Mouse (Mus musculus): ENCODE results near the gene Asxl2.
"Not testable (repeated sequence)": the region's sequence is repeated elsewhere in the genome, so short reads cannot be mapped to it uniquely, and the experiment has no call there.

Asxl2 gene

GRCm38 (mm10) chr12:3426530-3427034, at the start of gene Asxl2:
Asxl2 (plus strand) TSS chr12:3426857.
- in situ Hi-C loops (cut with MboI; ENCODE audit: low sequenced_read_pairs): no loop called here

GRCm38 (mm10) chr12:3377190-3377589, 49.5 kb upstream of the Asxl2 start:
- in situ Hi-C loops (cut with MboI; ENCODE audit: low sequenced_read_pairs): no loop called here

DNA sequence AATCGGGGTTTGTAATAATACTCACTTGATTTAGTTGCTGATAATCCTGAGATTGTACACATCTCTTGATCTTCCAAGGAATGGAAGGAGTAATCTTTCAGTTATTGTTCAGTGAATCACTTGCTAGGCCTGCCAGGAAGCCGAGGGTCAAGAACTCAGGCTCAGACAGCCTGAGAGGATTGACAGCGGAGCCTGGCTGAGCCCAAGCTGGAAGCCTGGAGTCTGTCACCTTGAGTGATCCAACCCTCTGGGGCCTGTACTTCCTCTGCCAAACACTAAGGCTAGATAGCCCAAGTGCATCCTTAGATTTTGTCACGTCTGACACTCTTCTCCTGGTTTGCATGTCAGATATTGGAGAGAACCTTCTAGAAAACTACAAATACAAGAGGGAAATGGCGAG, 48.9 kb upstream of the Asxl2 start:
- in situ Hi-C loops (cut with MboI; ENCODE audit: low sequenced_read_pairs): no loop called here

DNA sequence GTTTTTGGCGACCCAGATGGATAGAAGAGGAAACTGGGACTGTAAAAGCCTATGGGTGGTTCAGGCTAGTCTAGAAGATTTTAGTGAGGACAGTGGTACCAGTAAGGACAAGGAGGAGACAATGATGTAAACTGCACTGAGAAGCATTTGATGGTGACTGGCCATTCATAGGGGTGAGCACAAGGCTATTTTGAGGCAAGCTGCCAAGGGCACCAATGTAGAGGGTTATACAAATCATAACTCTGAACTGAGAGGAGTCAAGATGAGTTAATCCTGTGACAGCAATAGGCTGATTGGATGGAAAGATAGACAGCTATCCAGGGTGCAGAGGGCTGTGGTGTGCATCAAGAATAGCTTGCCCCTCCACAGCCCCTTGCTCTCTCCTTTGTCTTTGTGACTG, 41.8 kb upstream of the Asxl2 start:
- in situ Hi-C loops (cut with MboI; ENCODE audit: low sequenced_read_pairs): no loop called here

- in situ Hi-C loops (cut with MboI; ENCODE audit: low sequenced_read_pairs): no loop called here
These were observed 41.4 kb upstream of the Asxl2 start for GRCm38 (mm10) chr12:3385271-3385670.

DNA sequence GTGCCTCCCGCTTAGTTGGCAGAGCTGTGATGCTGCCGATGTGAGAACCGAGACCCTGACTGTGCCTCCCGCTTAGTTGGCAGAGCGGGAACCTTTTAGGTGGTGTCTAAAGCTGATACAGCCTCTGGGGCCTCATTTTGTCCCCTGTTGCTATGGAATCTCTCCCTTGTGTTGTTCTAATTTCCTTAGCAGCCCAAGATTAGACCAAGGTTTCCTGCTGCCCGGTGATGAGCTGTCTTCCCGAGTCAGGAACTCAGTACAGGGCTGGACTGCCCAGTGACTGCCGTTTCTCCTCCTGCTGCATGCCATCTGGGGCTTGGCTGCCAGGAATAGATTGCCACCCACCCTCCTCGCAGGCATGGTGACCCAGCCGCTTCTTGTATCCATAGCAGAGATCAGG, 40.7 kb upstream of the Asxl2 start:
- in situ Hi-C loops (cut with MboI; ENCODE audit: low sequenced_read_pairs): no loop called here

- in situ Hi-C loops (cut with MboI; ENCODE audit: low sequenced_read_pairs): no loop called here
These were observed 38.8 kb upstream of the Asxl2 start for GRCm38 (mm10) chr12:3387891-3388290.

GRCm38 (mm10) chr12:3389394-3389793, 37.3 kb upstream of the Asxl2 start:
- in situ Hi-C loops (cut with MboI; ENCODE audit: low sequenced_read_pairs): no loop called here

- in situ Hi-C loops (cut with MboI; ENCODE audit: low sequenced_read_pairs): no loop called here
These were observed 36.6 kb upstream of the Asxl2 start for GRCm38 (mm10) chr12:3390071-3390470.

GRCm38 (mm10) chr12:3390577-3391262, 35.9 kb upstream of the Asxl2 start:
- in situ Hi-C loops (cut with MboI; ENCODE audit: low sequenced_read_pairs): no loop called here

DNA sequence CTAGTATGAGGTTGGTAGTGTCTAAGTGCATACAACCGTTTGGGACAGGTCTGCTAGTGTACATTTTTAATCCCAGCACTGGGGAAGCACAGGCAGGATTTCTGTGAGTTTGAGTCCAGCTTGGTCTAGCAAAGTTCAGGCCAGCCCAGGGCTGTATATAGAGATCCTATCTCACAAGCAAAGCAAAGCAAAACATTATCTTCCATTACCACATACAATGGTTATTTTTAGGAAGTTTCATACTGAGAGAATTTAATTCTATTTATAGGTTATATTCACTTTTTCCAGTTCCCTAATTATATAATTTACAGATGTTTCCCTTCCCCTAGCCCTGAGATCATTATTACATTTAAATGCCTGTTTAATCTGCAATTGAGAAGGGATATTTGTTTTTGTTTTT, 35.4 kb upstream of the Asxl2 start:
- in situ Hi-C loops (cut with MboI; ENCODE audit: low sequenced_read_pairs): no loop called here

DNA sequence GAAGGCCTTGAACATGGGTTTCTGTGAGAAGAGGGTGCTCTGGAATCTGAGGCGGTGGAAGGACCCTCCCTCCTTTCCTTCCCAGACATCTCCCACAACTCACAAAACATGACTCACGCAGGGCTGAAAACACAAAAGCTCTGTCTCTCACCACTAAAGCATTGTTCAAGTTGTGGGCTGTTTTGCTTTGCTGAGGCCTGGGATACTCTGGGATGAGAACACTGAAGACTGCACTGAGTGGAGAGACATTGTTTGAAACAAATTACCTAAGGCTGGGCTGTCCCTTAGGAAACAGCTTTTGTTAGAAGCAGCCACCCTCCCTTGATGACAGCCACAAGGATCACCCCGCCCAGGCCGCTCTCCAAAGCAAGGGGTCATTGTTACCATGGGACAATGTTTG, 33.5 kb upstream of the Asxl2 start:
- in situ Hi-C loops (cut with MboI; ENCODE audit: low sequenced_read_pairs): no loop called here

GRCm38 (mm10) chr12:3396931-3397330, 29.7 kb upstream of the Asxl2 start:
- in situ Hi-C loops (cut with MboI; ENCODE audit: low sequenced_read_pairs): no loop called here

- in situ Hi-C loops (cut with MboI; ENCODE audit: low sequenced_read_pairs): not testable (repeated sequence)
These were observed 21.0 kb upstream of the Asxl2 start for GRCm38 (mm10) chr12:3405662-3406061.

GRCm38 (mm10) chr12:3406585-3406984, 20.1 kb upstream of the Asxl2 start:
- in situ Hi-C loops (cut with MboI; ENCODE audit: low sequenced_read_pairs): no loop called here

GRCm38 (mm10) chr12:3414956-3415355, 11.7 kb upstream of the Asxl2 start:
- in situ Hi-C loops (cut with MboI; ENCODE audit: low sequenced_read_pairs): no loop called here

DNA sequence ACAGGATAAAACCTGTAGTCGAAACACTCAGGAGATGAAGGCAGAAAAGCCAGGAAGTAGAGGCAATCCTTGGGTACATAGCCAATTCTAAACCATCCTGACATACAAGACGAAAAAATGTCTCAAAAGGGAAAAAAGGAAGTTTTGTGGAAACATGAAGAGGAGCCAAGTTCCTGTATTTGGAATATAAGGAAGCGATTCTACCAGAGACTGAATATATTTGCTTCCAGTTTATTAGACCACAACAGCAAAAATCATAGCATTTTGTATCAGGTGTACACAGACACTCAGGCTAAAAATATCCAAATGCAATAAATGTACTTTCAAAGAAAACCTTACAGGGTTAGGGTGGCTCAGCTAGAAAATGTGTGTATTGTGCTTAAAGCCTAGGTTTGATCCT, 7.9 kb upstream of the Asxl2 start:
- in situ Hi-C loops (cut with MboI; ENCODE audit: low sequenced_read_pairs): no loop called here

DNA sequence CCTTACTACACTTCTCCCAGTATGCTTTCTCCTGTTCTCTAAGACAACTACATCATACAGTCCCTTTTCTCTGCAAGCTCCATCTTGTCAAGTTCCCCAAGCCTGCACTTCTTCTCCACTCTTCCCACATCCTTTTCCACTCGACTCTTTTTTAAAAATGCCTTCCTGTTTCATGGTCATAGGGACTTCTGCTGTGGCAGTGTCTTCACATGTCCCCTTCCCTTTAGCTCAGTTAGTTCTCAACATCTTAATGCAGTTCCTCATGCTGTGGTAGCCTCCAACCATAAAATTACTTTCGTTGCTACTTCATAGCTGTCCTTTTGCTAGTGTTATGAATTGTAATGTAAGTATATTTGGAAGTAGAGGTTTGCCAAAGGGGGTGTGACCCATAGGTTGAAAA, 6.1 kb upstream of the Asxl2 start:
- in situ Hi-C loops (cut with MboI; ENCODE audit: low sequenced_read_pairs): no loop called here

- in situ Hi-C loops (cut with MboI; ENCODE audit: low sequenced_read_pairs): no loop called here
These were observed 3.9 kb upstream of the Asxl2 start for GRCm38 (mm10) chr12:3422786-3423185.

GRCm38 (mm10) chr12:3424179-3424578, 2.5 kb upstream of the Asxl2 start:
- in situ Hi-C loops (cut with MboI; ENCODE audit: low sequenced_read_pairs): no loop called here

- in situ Hi-C loops (cut with MboI; ENCODE audit: low sequenced_read_pairs): no loop called here
These were observed 999 bp upstream of the Asxl2 start for GRCm38 (mm10) chr12:3425375-3426341.

Data from CH12F3 (cell line).